Mouse (Mus musculus): ENCODE measurements around the gene Osbpl7.

The Osbpl7 gene

DNA sequence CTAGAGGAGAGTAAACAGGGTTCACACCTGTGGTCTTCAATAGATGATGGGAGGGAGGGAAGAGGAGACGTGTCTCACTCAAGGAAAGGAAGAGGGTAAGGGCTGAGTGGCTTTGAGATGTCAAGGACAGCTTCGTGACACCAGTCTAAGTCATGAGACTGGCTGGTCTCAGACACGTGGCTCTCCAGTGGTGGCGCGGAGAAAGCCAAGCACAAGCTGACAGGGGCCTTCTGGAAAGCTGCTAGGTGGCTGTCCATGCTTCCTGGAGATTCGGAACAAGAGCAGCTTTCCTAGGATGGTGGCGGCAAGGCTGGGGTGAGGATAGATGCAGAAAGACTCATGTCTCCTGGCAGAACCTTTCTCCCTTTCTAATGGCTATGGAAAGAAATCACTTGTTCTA is 11.5 kb upstream of the Osbpl7 start:
- no peak for DNase-seq (ENCODE audit: low read depth, low spot score)

- DNase-seq (ENCODE audit: low read depth, low spot score), result no peak
Measured at GRCm38 (mm10) chr11:97040301-97041021, 10.0 kb upstream of the Osbpl7 start.

- peak; percentile 88 for DNase-seq (ENCODE audit: low read depth, low spot score)
Measured at GRCm38 (mm10) chr11:97041022-97041899, 9.2 kb upstream of the Osbpl7 start, which contains the start of the genes Lrrc46 and Mrpl10. Gene Lrrc46 (minus strand): TSS chr11:97041407. Gene Mrpl10 (plus strand): TSS chr11:97041560.

DNA sequence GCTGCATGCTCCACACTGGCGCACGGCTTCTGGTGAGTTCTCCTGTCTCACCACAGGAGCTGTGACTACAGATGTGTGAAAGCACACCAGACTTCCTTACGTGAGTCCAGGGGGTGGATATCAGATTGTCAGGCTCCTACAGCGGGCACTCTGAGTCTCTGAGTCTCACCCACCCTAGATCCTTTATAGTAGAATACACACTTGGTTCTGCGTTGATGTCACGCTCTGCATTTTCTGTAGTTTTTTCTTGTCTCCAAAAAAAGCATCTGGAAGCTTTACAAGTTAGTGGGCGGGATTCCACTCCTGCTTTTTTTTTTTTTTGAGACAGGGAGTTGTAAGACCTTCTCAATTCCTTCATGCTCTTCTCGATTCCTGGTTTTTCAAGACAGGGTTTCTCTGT is 5.5 kb upstream of the Osbpl7 start:
- no peak for DNase-seq (ENCODE audit: low read depth, low spot score)

DNA sequence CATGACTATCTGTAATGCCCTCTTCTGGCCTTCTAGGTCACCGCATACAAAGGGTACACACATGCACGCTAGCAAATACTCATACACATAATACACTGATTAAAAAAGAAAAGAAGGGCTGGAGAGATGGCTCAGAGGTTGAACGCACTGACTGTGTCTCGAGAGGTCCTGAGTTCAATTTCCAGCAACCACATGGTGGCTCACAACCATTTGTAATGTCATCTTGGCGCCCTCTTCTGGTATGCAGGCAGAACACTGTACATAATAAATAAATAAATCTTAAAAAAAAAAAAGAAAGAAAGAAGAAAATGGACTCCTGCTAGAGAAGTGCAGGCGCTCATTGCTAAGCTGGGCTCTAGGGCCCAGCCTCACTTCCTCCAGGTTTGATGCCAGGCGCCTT is 4.6 kb upstream of the Osbpl7 start:
- DNase-seq (ENCODE audit: low read depth, low spot score), result no peak

DNA sequence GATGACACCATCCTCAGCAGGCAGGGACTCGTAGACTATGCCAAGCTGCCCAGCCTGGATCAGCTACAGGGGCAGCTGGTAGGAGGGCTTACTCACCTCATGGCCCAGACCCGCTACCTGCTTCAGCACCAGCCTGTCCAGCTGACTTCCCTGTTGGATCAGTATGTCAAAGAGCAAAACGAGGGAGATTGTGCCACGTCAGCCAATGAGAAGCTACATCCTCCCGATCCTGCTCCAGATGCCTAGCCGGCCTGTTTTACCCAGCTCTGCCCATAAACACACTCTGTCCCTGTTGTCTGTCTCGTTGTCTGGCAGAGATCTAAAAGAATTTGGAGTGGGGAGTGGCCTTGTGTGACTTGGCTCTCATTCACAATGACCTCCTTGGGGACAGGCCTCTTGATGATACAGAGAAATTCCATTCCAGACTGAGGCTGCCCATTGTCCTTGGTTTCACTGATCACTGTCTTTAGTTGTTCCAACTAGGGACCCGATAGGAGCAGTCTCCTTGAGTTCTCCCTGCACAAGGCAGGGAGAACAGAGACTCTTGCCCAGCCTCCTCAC is 2.3 kb upstream of the Osbpl7 start:
- no peak for DNase-seq (ENCODE audit: low read depth, low spot score)

GRCm38 (mm10) chr11:97049492-97050085 is 839 bp upstream of the Osbpl7 start:
- DNase-seq (ENCODE audit: low read depth, low spot score), result no peak

DNA sequence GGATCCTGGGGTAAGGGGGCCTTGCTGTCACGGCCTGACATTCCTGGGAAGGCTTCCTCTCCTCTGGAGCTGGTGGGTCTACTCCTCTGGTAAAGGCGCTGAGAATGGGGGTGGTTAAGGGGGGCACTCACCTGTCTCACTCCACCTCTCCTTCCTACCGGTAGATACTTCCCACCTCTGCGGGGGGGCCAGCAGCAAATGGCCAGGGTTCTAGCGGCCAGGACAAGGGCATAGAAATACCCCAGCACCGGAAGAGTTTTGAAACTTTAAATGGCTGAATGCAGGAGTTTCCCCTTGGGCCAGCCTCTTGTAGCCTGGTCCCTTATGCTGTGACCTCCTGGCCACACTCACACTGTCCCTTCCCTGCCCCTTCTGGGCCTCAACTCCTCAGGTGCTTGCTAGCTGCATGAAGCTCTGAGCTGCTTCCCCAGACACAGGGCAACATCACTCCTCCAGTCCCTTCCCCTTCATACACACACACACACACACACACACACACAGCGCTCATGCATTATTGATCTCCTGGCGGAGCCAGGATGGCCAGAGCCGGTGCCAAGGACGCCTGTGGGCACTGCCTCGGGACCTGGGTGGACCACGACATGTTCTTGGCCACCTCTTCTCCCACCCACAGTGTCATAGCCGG is 637 bp downstream of the Osbpl7 start:
- DNase-seq (ENCODE audit: low read depth, low spot score), result no peak

- DNase-seq (ENCODE audit: low read depth, low spot score), result no peak
Measured at GRCm38 (mm10) chr11:97052219-97052646, 1.8 kb downstream of the Osbpl7 start.

DNA sequence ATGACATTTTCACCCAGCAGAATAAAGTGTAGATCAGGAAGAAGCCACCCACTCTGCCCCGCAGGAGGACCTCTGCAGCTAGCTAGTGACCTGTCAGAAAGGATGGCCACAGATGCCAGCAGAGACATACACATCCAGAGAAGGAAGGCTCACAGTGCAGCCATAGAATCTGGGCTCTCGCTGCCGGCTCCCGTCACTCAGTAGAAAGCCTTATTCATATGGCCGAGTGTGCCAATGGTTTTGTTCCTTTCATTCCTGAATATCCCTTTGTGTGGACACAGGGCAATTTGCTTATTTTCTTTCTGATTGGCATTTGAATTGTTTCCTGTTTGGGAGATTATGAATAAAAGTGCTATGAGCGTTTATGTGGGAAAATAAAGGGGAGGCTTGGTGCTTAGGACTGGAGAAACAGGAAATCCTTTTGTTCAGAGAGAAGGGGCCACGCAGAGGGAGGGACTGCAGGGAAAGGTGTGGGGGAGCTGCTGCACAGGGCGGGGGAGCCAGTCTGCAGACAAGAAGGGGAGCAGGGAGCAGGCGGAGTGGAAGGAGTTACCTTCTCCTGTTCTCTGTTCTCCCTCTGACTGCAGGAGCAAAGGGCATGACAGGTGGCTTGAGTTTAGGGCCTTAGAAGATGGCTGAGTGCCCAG is 13.0 kb downstream of the Osbpl7 start:
- no peak for DNase-seq (ENCODE audit: low read depth, low spot score)

- no peak for DNase-seq (ENCODE audit: low read depth, low spot score)
Measured at GRCm38 (mm10) chr11:97063921-97064295, 13.5 kb downstream of the Osbpl7 start.

DNA sequence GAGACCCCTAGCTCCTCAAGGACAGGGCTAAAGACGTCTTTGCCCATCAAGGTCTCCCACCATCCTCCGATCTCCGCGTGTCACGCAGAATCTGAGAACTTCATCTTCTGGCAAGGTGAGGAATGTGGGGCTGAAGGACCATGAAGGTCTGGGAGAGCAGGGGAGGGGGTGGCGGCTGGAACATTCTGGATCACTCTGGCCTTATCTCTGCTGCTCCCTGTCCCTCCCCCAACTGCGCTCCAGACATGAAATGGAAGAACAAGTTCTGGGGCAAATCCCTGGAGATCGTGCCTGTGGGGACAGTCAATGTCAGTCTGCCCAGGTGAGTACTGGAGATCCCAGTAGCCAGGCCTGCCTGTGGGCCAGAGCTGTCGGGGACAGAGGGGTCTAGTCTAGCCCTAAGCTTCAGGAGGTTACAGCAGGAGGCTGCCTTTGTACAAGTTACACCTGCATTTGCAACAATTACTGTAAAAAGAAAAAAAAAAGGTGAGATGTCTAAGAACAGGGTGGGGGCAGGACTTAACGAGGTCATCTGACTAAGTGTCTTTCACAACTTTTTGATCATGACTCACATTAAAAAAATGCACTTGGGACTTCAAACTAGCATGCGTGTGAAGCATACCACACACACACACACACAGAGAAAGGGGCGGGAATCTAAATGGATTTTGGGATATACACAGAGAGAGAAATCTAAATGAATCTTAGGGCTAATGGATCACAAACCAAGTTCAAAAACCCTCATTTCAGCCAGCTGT is 15.3 kb downstream of the Osbpl7 start:
- no peak for DNase-seq (ENCODE audit: low read depth, low spot score)

DNA sequence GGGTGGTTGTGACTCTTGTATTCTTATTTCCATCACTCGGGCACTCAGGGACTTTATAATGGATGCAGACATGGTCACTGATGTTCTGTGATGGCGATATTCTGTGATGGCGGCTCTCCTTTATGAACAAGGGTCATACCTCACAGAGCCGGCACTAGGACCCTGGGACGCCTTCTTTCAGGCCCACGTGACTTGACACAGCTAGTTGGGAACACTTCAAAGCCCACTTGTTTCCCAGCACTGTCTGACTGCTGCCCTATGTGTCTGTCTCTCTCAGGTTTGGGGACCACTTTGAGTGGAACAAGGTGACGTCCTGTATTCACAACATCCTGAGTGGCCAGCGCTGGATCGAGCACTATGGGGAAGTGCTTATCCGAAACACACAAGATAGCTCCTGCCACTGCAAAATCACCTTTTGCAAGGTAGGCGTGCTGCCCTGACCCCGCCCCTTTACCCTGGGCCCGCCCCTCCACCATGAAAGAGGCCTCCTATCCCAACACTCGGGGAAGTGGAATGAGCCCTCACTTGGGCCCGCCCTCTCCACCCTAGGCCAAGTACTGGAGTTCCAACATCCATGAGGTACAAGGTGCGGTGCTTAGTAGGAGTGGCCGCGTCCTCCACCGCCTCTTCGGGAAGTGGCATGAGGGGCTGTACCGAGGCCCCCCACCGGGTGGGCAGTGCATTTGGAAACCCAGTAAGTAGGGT is 16.4 kb downstream of the Osbpl7 start:
- no peak for DNase-seq (ENCODE audit: low read depth, low spot score)

GRCm38 (mm10) chr11:97069333-97069732 is 18.9 kb downstream of the Osbpl7 start:
- no peak for DNase-seq (ENCODE audit: low read depth, low spot score)

GRCm38 (mm10) chr11:97069770-97070169 is 19.3 kb downstream of the Osbpl7 start:
- no peak for DNase-seq (ENCODE audit: low read depth, low spot score)

- no peak for DNase-seq (ENCODE audit: low read depth, low spot score)
Measured at GRCm38 (mm10) chr11:97071129-97071528, 20.7 kb downstream of the Osbpl7 start.

DNA sequence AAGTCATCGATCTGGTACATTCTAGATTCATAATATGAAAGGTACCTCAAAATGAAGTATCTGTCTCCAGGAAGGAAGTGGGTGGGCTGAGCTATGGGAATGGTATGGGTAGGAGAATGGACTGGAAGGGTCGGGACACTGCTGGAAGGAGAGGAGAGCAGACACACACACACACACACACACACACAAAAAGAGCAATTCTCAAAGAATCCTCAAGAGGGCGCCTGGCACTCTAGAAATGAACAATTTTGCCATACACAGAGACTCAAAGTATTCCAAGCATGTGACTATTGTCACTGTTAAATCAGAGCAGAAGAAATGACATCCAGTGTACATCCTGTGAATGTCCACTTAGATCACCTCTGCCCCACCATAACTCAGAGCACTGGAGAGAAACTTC is 22.1 kb downstream of the Osbpl7 start:
- peak; percentile 60 for DNase-seq (ENCODE audit: low read depth, low spot score)

DNA sequence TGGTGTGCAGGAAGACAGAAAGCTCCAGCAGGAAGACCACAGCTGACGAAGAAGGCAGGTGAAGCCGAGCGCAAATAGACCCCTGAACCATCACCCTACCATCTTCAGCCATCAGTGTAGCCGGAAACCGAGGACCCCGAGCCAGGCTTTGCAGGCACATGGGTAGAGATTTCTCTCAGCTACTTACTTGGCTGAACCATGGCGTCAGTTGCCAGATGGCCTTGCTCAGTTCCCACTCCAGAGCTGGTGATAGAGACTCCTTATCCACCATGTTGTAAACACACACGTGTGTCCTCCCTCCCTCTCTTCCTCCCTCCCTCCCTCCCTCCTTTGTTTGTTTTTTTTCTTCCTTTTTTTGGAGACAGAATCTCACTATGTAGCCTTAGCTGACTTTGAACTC is 23.8 kb downstream of the Osbpl7 start:
- DNase-seq (ENCODE audit: low read depth, low spot score), result no peak

- peak; percentile 66 for DNase-seq (ENCODE audit: low read depth, low spot score)
Measured at GRCm38 (mm10) chr11:97078751-97079150, 28.3 kb downstream of the Osbpl7 start.

- no peak for DNase-seq (ENCODE audit: low read depth, low spot score)
Measured at GRCm38 (mm10) chr11:97080291-97080690, 29.9 kb downstream of the Osbpl7 start.

Measured in forelimb bud, embryonic 11.5 days (tissue).